8 mouse cellular contexts compared by ENCODE assay signal in genomic region chr9:83805164-83805976, GRCm38 (mm10). TPM values are rescaled to one million over a fixed set of nuclear protein-coding genes. Genes with fewer than 3 reads are reported as not detected.
DNase-seq lines count a peak whose midpoint lies in the region.

No protein-coding gene starts in this region.

- intact Hi-C loops in left cerebral cortex, postnatal 14 days (cut with DNase I) = no loop called here

- DNase-seq in frontal cortex, postnatal 10 days (ENCODE audit: low spot score in 2 of 2) = peak; percentile 36 to 46
- DNase-seq in frontal cortex, adult 2 months (ENCODE audit: extremely low spot score in 1 of 2, low spot score in 1 of 2) = no peak
- DNase-seq in B cell, adult 2 months = peak; percentile 14 to 19
- peak; percentile 40 for DNase-seq in cerebellum, adult 8-10 months
- DNase-seq in forelimb bud, embryonic 11.5 days (ENCODE audit: low read depth, low spot score) = peak; percentile 69
- DNase-seq in left cerebral cortex, postnatal 14 days (ENCODE audit: low spot score in 2 of 2) = peak; percentile 37 to 45
- peak; percentile 21 for DNase-seq in naive thymus-derived CD4-positive, alpha-beta T cell, adult 2 months (ENCODE audit: low read depth)
- DNase-seq in spleen, postnatal 4 days (ENCODE audit: low spot score in 2 of 2) = no peak

RNA-seq across cellular contexts. Expression of gene Elovl4, which starts 0.7 kb away (rescaled TPM):
- polyA plus RNA-seq in frontal cortex, adult 2 months (2012; rRNA removed) = 35.2 and 39.7 TPM in 2 replicates
- 10 to 100 TPM; 85.7 to 90.2 TPM for total RNA-seq in left cerebral cortex, postnatal 14 days (2021)

RNA-seq across cellular contexts. Expression of gene Ttk, which starts 29.1 kb away (rescaled TPM):
- 0.23 and 0.48 TPM in 2 replicates for polyA plus RNA-seq in frontal cortex, adult 2 months (2012; rRNA removed)
- total RNA-seq in left cerebral cortex, postnatal 14 days (2021) = 1 to 10 TPM in 1 of 2 experiments, under 1 TPM in 1; 0.82 to 1.4 TPM

Comparison
In these comparisons a context has a peak if more than half of its experiments do, and no peak if none do; other contexts are left out.
1. DNase-seq: peak in frontal cortex, postnatal 10 days (2 of 2), B cell, adult 2 months (2 of 2), cerebellum, adult 8-10 months (single experiment), forelimb bud, embryonic 11.5 days (single experiment), left cerebral cortex, postnatal 14 days (2 of 2) and naive thymus-derived CD4-positive, alpha-beta T cell, adult 2 months (single experiment); none in frontal cortex, adult 2 months (0 of 2) and spleen, postnatal 4 days (0 of 2).